Mouse (Mus musculus) spleen, adult 10 weeks (tissue): Measurements from ENCODE around the gene F3. TPM values are rescaled to one million over a fixed set of nuclear protein-coding genes. Genes with fewer than 3 reads are reported as not detected.

Experiments
- polyA plus RNA-seq: library from polyadenylated mRNA; stranded (reverse); fragments of 350-450 nt; fragmentation: Illumina TruSeq; extraction: RNeasy Lipid Tissue Mini Kit (QIAGEN cat#74804); gene quantifications from one replicate; pipeline ENCODE4 v1.2.3, GENCODE M21; 2015; ENCODE audit warnings: low replicate concordance; ENCODE audit not compliant: insufficient read depth

Gene F3
- polyA plus RNA-seq = 8.0 TPM

GRCm38 (mm10) chr3:121722971-121723844, at the start of gene F3:
TSS of gene F3 (plus strand) at chr3:121723537.

Other genes with a start within 250 kb of the F3 start
- gene Slc44a3, start 191.1 kb upstream of the F3 start, polyA plus RNA-seq = not detected
- not detected for gene 4930432M17Rik, start 52.8 kb upstream of the F3 start, polyA plus RNA-seq
- gene Abcd3, start 91.8 kb downstream of the F3 start, polyA plus RNA-seq = 28.3 TPM
- gene Arhgap29, start 229.0 kb downstream of the F3 start, polyA plus RNA-seq = 51.7 TPM